Mouse (Mus musculus) monocyte, adult 5-6 weeks (primary cell): Measurements from ENCODE around the gene Lrig2. TPM values are rescaled to one million over a fixed set of nuclear protein-coding genes. Genes with fewer than 3 reads are reported as not detected.

ENCODE experiments used
- ATAC-seq: fragments of 153-309, 156-312 bp; replicated peaks from 2 replicates; pipeline ENCODE4 v1.8.0; 2017; ENCODE audit warnings: mild to moderate bottlenecking; ENCODE audit not compliant: low TSS enrichment, insufficient number of reproducible peaks, severe bottlenecking, poor library complexity, low FRiP score
- total RNA-seq: library from RNA; stranded (forward); fragments of 200-1000, 200-491, 200-594 nt; gene quantifications from 3 replicates; pipeline ENCODE4 v1.2.3, GENCODE M21; 2017

Lrig2 gene
- total RNA-seq = 25.6 to 41.6 TPM (median 29.0 TPM) in 3 replicates

- ATAC-seq = peak; percentile 99
Observed at GRCm38 (mm10) chr3:104511538-104512423, at the start of gene Lrig2. Gene Lrig2, minus strand, starts transcription at chr3:104511918.

DNA sequence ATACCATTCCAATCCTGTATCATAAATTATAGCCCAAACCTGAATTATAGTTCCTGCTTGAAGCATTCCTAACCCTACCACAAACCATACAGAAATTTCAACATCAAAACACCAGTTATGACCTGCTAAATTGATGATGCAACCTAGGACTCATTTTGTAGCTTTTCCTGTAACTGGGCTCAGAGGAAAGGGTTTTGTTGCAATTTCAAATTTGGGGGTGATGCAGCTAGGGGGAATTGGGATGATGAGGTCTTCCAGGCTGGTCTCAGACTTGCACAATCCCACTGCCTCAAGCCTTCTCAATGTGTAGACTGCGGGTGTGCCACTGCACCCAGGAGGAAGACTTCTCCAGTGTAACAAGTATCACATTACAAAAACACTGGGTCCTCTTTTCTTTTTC is 44.9 kb upstream of the Lrig2 start:
- no peak for ATAC-seq

GRCm38 (mm10) chr3:104550594-104550993 is 38.9 kb upstream of the Lrig2 start:
- ATAC-seq = no peak

DNA sequence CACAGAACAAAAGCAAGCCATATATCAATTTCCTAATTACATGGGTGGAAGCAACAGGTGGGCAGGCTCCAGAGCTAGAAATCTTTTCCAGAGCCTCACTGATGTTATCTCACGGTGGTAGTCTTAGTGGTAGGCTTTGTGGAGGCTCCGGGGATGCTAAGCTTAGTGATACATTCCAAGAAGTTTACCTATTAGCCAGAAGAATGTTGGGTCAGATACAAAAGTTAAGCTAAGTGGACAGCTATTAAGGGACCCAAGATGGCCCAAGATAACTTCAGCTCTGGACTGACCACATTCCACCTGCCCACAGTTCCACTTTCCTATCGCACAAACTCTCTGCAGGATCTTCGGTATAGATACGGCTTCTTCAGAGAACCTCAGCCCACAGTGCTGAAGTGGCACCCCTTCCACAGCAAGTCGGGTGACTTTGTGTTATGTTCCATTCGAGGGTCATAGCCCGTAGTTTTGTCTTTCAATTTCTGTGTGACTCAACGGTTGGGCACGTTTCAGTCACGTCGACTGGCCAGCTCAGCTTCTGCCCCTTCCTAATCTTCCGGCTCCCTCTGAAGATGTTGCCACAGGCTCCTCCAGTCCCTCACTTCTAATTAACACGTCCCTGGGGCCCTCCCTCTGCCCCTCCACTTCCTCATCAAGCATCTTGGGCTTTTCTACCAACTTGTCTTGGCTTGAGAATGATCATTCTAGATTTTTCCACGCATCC is 36.8 kb upstream of the Lrig2 start:
- no peak for ATAC-seq

DNA sequence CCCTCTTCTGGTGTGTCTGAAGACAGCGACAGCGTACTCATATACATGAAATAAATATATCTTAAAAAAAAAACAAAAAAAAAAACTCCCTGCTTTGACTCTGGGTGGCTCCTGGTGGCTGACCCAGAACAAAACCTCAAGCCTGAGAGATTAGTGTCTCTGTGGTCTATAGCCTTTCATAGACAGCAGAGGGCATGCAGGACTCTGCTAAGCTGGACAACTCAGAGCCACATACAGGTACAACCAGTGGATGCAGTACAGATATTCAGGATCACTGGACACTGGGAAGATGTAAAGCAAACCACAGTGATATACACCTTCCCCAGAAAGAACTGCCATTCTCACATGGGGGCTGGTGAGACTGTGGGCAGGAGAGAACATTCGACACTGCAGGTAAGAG is 32.1 kb upstream of the Lrig2 start:
- no peak for ATAC-seq

- ATAC-seq = no peak
Observed at GRCm38 (mm10) chr3:104542065-104542429, 30.3 kb upstream of the Lrig2 start.

- no peak for ATAC-seq
Observed at GRCm38 (mm10) chr3:104541139-104542064, 29.7 kb upstream of the Lrig2 start.

GRCm38 (mm10) chr3:104540480-104541138 is 28.9 kb upstream of the Lrig2 start:
- ATAC-seq = no peak

DNA sequence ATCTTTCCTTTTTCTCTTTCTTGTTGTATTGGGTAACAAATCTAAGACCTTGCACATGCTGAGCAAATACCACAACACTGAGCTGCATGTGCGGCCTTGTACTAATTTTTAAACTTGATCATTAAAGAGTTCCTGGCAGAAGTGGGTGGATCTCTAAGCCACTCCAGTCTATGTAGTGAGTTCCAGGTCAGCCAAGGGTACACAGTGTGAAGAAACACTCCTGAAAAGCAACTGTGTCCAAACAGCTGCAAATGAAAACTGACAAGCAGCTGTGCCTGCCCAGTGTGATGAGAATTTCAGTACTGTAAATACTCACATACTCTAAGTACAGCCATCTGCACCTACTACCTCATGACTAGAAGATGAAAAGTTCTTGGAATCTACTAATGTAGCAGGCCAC is 21.5 kb upstream of the Lrig2 start:
- no peak for ATAC-seq

DNA sequence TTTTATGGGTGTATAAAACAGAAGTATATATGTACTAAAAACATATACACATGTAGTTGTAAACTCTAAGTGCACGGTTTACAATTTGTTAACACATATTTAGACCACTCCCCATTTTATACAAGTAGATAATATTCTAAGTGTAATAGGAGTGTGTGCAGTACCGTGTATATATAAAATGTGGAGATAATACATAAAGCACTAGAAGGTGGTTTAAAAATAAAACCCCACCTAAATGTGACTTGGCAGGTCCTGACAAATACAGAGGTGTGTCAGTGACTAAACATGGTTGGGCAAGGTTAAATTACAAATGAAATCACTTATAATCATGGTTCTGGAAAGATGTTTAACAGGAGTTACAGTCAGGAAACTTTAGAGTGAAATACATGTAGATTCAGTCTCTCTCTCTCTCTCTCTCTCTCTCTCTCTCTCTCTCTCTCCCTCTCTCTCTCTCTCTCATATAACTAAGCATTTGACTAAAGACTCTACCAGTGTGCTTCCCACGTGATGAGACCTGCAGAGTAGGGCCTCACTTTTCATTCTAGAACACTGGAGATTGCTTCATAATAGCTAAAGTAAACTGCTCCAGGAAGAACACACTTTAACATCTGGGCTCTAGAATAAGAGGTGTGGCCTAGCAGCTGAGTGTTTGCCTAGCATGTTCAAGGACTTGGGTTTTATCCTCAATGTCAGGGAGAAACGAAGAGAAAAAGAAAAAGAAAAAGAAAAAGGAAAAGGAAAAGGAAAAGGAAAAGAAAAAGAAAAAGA is 14.6 kb upstream of the Lrig2 start:
- ATAC-seq = no peak

GRCm38 (mm10) chr3:104525516-104525915 is 13.8 kb upstream of the Lrig2 start:
- ATAC-seq = no peak

DNA sequence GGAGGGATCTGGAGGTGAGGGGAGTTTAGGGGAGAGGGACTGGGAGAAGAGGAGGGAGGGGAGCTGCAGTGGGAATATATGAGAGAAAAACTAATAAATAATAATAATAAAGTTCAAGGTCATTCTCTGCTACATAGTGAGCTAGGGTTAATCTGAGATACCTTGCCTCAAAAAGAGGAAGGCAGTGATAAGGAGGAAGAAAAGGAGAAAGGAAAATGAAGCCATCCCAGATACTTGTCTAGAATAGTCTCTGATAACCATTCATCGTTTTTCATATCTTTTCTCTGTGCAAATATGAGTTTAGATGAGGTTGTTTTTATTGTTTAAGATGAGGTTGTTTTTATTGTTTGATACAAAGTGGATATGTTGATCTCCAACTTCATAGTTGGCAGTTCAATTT is 13.3 kb upstream of the Lrig2 start:
- ATAC-seq = no peak

DNA sequence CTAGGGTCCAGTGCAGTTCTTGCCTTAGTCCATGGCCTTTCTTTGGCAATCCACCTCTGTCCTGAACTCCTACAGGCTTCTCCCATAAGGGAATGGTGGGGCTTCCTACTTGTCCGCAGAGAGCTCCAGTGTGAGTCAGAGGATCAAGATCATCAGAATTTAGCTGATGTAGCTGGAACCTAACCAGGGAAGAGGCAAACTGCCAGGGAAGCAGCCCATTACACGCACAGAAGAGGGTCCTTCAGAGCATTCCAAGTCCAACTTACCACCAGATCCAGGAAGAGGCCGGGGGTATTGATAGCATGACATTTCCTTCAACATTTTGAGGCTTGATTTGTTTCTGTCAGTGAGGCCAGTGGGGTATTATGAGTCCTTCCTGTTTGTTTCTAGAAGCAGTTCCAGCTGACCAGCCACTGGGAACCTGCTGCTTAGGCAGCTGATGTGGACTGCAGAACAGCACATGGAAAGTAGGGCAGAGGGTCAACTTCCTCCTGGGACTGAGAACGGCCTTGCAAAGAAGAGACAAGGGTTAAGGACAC is 11.7 kb upstream of the Lrig2 start:
- no peak for ATAC-seq

DNA sequence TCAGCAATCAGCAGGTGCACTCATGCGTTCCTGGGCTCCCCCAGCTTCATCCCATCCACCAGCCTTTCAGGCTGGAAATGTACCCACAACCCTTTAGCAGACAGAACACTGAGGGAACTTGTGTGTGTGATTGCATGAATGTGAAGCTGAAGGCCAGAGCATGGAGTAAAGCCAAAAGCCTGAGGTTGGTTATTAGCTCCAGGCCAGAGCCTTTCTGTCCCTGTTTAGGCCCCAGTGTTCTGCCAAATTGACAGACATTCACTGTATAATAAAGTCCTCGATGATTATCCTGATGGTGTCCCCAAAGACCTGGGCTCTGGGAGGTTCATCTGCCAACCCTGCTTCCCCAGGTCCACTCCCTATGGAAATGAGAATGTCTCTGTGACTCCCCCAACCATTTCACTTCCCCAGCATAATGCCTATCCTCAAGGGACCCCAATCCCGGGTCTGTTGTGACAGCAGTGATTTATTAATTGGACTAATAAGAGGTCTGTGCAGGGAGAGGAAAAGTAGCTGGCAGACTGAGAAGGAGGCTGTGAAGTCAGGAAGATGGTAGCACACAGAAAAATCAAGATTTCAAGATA is 9.7 kb upstream of the Lrig2 start:
- ATAC-seq = no peak

DNA sequence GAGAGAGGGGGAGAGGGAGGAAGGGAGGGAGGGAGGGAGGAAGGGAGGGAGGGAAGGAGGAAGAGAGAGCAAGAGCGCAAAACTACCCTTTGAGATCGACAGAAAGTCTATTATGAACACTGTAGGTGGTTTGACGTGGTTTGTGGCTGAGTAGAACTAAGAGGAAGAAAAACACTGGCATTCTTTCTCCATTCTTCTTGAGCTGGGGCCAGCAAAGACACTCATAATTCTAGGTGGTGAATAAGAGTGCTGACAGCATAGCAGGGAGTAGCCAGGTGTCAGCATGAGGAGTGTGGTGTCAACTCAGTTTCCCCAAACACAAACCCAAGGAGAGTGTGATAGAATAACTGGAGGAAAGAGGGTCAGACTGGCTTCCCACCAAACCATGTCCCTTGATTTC is 8.8 kb upstream of the Lrig2 start:
- ATAC-seq = no peak

GRCm38 (mm10) chr3:104518931-104519330 is 7.2 kb upstream of the Lrig2 start:
- ATAC-seq = no peak

- 0 out of 2 replicates have a peak, but pooled peaks have one; percentile 59 for ATAC-seq
Observed at GRCm38 (mm10) chr3:104518411-104518810, 6.7 kb upstream of the Lrig2 start.
